Mouse (Mus musculus): Measurements from ENCODE around the gene Nme4. TPM values are rescaled to one million over a fixed set of nuclear protein-coding genes. Genes with fewer than 3 reads are reported as not detected.

The Nme4 gene
- polyA plus RNA-seq, 1 experiment from 2014 or later = 35.5 TPM

DNA sequence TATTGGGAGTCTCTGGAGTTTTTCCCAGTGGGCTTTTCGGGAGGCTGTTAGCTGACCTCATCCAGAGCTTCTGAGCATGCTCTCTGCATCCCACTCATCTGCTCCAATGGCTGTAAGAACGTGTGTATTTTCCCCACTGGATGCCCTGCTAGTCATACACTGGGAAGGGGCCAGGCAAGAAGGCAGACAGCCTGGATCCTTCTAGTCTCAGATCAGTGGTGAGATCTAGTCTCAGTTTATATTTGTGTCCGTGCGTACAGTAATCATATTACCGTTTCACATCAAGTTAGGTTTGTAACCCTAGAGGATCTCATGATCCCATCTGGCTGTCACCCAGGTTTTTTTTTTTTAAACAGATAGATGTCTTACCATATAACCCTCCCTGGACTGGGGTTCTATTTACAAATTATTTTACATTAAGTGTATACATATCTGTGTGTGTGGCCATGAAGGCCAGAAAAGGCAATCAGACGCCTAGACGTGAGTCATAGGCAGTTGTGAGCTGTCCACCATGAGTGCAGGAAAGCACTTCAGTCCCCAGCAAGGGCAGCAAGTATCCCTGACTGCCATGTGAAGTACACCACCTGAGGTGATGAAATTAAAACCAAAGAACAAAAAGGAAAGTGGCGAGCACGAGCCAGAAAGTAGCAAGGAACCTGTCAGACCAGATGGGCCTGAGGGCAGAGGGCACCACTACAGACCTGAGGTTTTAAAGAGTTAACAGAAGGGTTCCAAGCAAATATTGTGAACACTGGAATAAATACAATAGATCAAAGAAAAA lies 37.4 kb downstream of the Nme4 start:
- Histone ChIP-seq H3K4me2 (no peak overlapping the region), H3K4me1 (replicated peaks) (peaks cover 12% of the 10 kb centered on the region), H3K27ac (replicated peaks) (no peak overlapping the region), H3K9ac (no peak overlapping the region), H3K4me3 (replicated peaks) (no peak overlapping the region), H3K27me3 (no peaks in the 10 kb centered on the region; the same call in 1 of the 2 replicates), H3K9me3 (replicated peaks) (no peaks in the 10 kb centered on the region), H3K36me3 (replicated peaks) (no peaks in the 10 kb centered on the region)
- 74% methylated on average over 9 of the region's 9 CpGs for WGBS (ENCODE audit: insufficient replicate concordance)
- ATAC-seq (ENCODE audit: insufficient read depth) = no peak

GRCm38 (mm10) chr17:26057278-26057677 lies 38.1 kb downstream of the Nme4 start:
- no peak overlapping the region for H3K4me3 ChIP-seq (replicated peaks)

DNA sequence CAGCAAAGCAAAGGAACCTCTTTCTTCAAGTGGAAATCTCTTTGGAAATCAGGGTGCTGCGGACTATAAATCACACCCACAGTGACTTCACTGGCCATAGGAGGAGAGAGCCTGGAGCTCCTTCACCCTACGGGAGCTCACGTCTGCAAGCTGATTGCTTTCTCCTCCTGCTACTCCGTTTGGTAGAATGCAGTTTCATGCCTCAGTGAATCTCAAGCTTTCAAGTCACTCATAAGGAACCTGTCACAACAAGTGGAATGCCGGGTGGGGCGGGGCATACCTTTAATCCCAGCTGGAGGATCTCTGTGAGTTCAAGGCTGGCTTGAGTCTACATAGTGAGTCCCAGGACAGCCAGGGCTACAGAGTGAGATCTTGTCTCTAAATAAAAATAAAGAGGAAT lies 40.2 kb downstream of the Nme4 start:
- Histone ChIP-seq H3K27me3 (no peaks in the 10 kb centered on the region; the same call in 1 of the 2 replicates), H3K36me3 (replicated peaks) (no peaks in the 10 kb centered on the region), H3K4me3 (replicated peaks) (no peak overlapping the region), H3K4me1 (replicated peaks) (peaks cover 12% of the 10 kb centered on the region), H3K9ac (no peak overlapping the region), H3K9me3 (replicated peaks) (no peaks in the 10 kb centered on the region), H3K4me2 (no peak overlapping the region), H3K27ac (replicated peaks) (no peak overlapping the region)
- ATAC-seq (ENCODE audit: insufficient read depth) = no peak
- WGBS (ENCODE audit: insufficient replicate concordance) = 73% methylated on average over 6 of the region's 6 CpGs

More at GRCm38 (mm10) chr17:26057278-26057677, 38.1 kb downstream of the Nme4 start:
- Histone ChIP-seq H3K9me3 (replicated peaks) (no peaks in the 10 kb centered on the region), H3K4me1 (replicated peaks) (peaks cover 12% of the 10 kb centered on the region), H3K9ac (no peak overlapping the region), H3K4me2 (no peak overlapping the region), H3K36me3 (replicated peaks) (no peaks in the 10 kb centered on the region), H3K27ac (replicated peaks) (no peak overlapping the region), H3K27me3 (no peaks in the 10 kb centered on the region; the same call in 1 of the 2 replicates)
- 74% methylated on average over 8 of the region's 8 CpGs for WGBS (ENCODE audit: insufficient replicate concordance)
- no peak for ATAC-seq (ENCODE audit: insufficient read depth)

GRCm38 (mm10) chr17:26054133-26054845 lies 41.1 kb downstream of the Nme4 start:
- ATAC-seq (ENCODE audit: insufficient read depth) = no peak
- Histone ChIP-seq H3K4me1 (replicated peaks) (peaks cover 12% of the 10 kb centered on the region), H3K27ac (replicated peaks) (no peak overlapping the region), H3K36me3 (replicated peaks) (no peaks in the 10 kb centered on the region), H3K27me3 (no peaks in the 10 kb centered on the region; the same call in 1 of the 2 replicates), H3K9me3 (replicated peaks) (no peaks in the 10 kb centered on the region), H3K4me3 (replicated peaks) (no peak overlapping the region), H3K9ac (no peak overlapping the region), H3K4me2 (no peak overlapping the region)
- WGBS (ENCODE audit: insufficient replicate concordance) = 50% methylated on average over 17 of the region's 17 CpGs

DNA sequence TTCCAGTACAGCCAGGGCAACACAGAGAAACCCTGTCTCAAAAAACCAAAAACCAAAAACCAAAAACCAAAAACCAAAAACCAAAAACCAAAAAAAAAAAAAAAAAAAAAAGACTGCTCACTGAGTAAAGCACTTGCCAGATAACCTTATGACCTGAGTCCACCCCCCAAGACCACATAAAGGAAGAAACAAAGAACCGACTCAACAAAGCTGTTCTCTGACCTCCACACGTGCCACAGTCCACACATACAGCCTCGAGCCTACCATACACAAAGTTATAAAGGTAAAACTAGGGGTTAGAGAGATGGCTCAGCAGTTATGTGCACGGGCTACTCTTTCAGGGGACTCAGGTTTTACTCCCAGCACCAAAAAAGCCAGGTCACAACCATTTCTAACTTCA lies 42.7 kb downstream of the Nme4 start:
- peaks cover 12% of the 10 kb centered on the region for H3K4me1 ChIP-seq (replicated peaks)
- no peak overlapping the region for H3K4me3 ChIP-seq (replicated peaks)
- ATAC-seq (ENCODE audit: insufficient read depth) = no peak
- no peaks in the 10 kb centered on the region for H3K9me3 ChIP-seq (replicated peaks)
- no peaks in the 10 kb centered on the region for H3K36me3 ChIP-seq (replicated peaks)
- H3K27me3 ChIP-seq = no peaks in the 10 kb centered on the region; the same call in 1 of the 2 replicates
- no peak overlapping the region for H3K4me2 ChIP-seq
- 51% methylated on average over 4 of the region's 4 CpGs for WGBS (ENCODE audit: insufficient replicate concordance)
- no peak overlapping the region for H3K9ac ChIP-seq
- H3K27ac ChIP-seq (replicated peaks) = no peak overlapping the region

GRCm38 (mm10) chr17:26052074-26052473 lies 43.3 kb downstream of the Nme4 start:
- Histone ChIP-seq H3K36me3 (replicated peaks) (no peaks in the 10 kb centered on the region), H3K9me3 (replicated peaks) (no peaks in the 10 kb centered on the region), H3K4me2 (no peak overlapping the region), H3K27me3 (no peaks in the 10 kb centered on the region; the same call in 1 of the 2 replicates), H3K9ac (no peak overlapping the region), H3K27ac (replicated peaks) (no peak overlapping the region), H3K4me1 (replicated peaks) (peaks cover 12% of the 10 kb centered on the region), H3K4me3 (replicated peaks) (no peak overlapping the region)
- 64% methylated on average over 4 of the region's 4 CpGs for WGBS (ENCODE audit: insufficient replicate concordance)
- no peak for ATAC-seq (ENCODE audit: insufficient read depth)

DNA sequence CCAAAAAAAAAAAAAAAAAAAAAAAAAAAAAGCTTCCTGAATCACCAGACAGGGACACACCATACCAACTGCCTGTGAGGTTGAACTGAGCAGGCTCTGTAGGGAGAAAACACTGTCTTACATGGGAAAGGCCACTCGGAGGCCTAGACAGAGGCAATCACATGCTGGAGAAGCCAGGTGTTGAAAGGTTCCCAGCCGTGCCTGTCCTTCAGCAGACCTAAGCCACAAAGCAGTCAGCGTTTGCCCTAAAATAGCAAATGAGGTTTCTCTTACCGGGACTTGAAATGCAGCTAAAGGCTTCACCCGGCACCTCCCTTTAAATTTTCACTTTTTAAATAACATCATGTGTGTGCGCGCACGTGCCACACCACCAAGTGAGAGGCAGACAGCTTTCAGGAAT lies 47.3 kb downstream of the Nme4 start:
- Histone ChIP-seq H3K36me3 (replicated peaks) (no peaks in the 10 kb centered on the region), H3K4me3 (replicated peaks) (no peak overlapping the region), H3K4me2 (no peak overlapping the region), H3K27me3 (no peaks in the 10 kb centered on the region), H3K27ac (replicated peaks) (no peak overlapping the region), H3K9ac (no peak overlapping the region), H3K9me3 (replicated peaks) (no peaks in the 10 kb centered on the region), H3K4me1 (replicated peaks) (no peaks in the 10 kb centered on the region)
- ATAC-seq (ENCODE audit: insufficient read depth) = no peak
- 73% methylated on average over 8 of the region's 8 CpGs for WGBS (ENCODE audit: insufficient replicate concordance)

GRCm38 (mm10) chr17:26046253-26046997 lies 49.0 kb downstream of the Nme4 start:
- 51% methylated on average over 10 of the region's 10 CpGs for WGBS (ENCODE audit: insufficient replicate concordance)
- Histone ChIP-seq H3K27ac (replicated peaks) (no peak overlapping the region), H3K9ac (no peak overlapping the region), H3K4me2 (no peak overlapping the region), H3K4me3 (replicated peaks) (no peak overlapping the region), H3K27me3 (no peaks in the 10 kb centered on the region), H3K4me1 (replicated peaks) (no peaks in the 10 kb centered on the region), H3K9me3 (replicated peaks) (no peaks in the 10 kb centered on the region), H3K36me3 (replicated peaks) (no peaks in the 10 kb centered on the region)
- ATAC-seq (ENCODE audit: insufficient read depth) = no peak

DNA sequence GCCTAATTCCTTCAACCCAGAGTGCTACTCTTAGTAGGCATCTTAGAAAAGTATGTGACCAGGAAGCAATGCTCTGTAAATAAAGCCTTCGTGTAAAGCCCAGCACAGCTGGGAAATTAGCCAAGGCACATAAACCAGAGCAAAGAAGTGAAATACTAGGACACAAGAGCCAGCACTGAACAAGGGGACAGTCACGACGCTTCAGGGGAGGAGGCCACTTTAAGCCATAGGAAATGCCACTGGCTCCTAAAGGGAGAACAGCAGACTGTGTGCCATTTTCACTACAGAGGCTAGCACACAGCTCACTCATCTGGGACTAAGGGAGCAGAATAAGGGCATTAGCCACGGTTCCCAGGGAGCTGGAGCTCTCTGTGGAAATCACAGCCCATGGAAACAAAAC lies 50.1 kb downstream of the Nme4 start:
- H3K9me3 ChIP-seq (replicated peaks) = no peaks in the 10 kb centered on the region

GRCm38 (mm10) chr17:26043249-26043636 lies 52.2 kb downstream of the Nme4 start:
- Histone ChIP-seq H3K27ac (replicated peaks) (no peak overlapping the region), H3K4me3 (replicated peaks) (no peak overlapping the region), H3K9me3 (replicated peaks) (no peaks in the 10 kb centered on the region), H3K36me3 (replicated peaks) (no peaks in the 10 kb centered on the region), H3K9ac (no peak overlapping the region), H3K27me3 (no peaks in the 10 kb centered on the region; the same call in 1 of the 2 replicates), H3K4me2 (no peak overlapping the region), H3K4me1 (replicated peaks) (no peaks in the 10 kb centered on the region)
- no peak for ATAC-seq (ENCODE audit: insufficient read depth)
- 60% methylated on average over 5 of the region's 5 CpGs for WGBS (ENCODE audit: insufficient replicate concordance)

More for the DNA sequence above, 50.1 kb downstream of the Nme4 start:
- ATAC-seq (ENCODE audit: insufficient read depth) = no peak
- WGBS (ENCODE audit: insufficient replicate concordance) = 62% methylated on average over 4 of the region's 4 CpGs
- Histone ChIP-seq H3K27ac (replicated peaks) (no peak overlapping the region), H3K36me3 (replicated peaks) (no peaks in the 10 kb centered on the region), H3K4me3 (replicated peaks) (no peak overlapping the region), H3K4me1 (replicated peaks) (no peaks in the 10 kb centered on the region), H3K9ac (no peak overlapping the region), H3K4me2 (no peak overlapping the region), H3K27me3 (no peaks in the 10 kb centered on the region; the same call in 1 of the 2 replicates)
